Mouse (Mus musculus): Measurements from ENCODE around the gene Sppl2c. TPM values are rescaled to one million over a fixed set of nuclear protein-coding genes. Genes with fewer than 3 reads are reported as not detected.

The Sppl2c gene
- polyA plus RNA-seq, 1 experiment from 2014 or later = not detected

DNA sequence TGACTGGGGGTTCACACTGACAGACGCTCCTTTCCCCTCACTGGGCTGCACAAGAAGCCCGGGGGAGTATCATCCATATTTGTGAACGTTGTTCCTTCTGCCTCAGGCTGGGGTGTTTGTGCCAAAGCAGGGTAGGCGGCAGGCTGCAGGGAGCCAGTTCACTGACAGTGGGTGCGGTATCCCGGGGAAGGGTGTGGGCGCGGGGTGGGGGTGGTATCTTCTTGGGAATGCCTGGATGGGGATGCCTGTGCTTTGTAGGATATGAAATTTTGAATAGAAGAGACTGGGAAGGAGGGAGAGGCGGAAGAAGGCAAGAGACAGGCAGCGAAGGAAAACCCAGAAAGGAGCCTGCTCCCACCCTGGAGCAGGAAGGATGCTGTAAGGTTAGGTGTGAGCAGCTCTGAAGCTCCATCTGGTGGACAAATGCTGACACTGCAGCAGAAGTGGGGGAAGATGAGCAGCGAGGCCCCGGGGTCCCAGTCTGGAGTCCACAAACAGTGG lies 14.8 kb upstream of the Sppl2c start:
- Histone ChIP-seq H3K9me3 (ENCODE audit: control insufficient read depth, low read length) (no peaks in the 10 kb centered on the region), H3K27ac (replicated peaks in 1 of 2; ENCODE audit: control insufficient read depth in 1 of 2, insufficient read depth in 1 of 2, low read depth in 2 of 2, low read length in 2 of 2) (no peak overlapping the region), H3K4me2 (ENCODE audit: low read length) (no peak overlapping the region), H3K9ac (ENCODE audit: low read length) (no peak overlapping the region), H3K4me3 (ENCODE audit: control insufficient read depth in 1 of 2, insufficient read depth in 1 of 2, low read depth in 1 of 2, low read length in 2 of 2) (no peak overlapping the region), H3K4me1 (ENCODE audit: control insufficient read depth in 2 of 2, insufficient read depth in 2 of 2, low read length in 2 of 2) (no peaks in the 10 kb centered on the region), H3K36me3 (ENCODE audit: control insufficient read depth, insufficient read depth, low read length) (no peaks in the 10 kb centered on the region), H3K27me3 (ENCODE audit: control insufficient read depth, insufficient read depth, low read length) (peaks cover 16% of the 10 kb centered on the region)
- WGBS = 39% methylated on average over 12 of the region's 12 CpGs
- no peak for ATAC-seq (ENCODE audit: insufficient number of reproducible peaks, insufficient read depth, low FRiP score, low read depth)

DNA sequence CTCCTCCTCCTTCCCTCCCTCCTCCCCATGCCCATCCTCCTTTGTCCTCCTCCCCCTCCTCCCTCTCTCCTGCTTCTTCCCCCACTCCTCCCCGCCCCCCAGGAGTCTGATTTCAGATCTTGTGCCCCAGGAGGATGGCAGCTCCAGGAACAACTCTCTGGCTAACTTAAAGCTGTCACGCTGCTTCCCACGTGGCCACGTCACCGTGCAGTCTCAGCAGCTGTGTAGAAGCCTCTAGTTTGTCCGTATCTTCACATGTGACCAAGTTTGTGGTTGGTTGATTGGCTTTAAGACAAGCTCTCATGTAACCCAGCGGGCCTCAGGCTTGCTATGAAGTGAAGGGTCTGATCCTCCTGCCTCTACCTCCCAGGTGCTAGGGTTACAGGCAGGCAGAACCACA lies 7.2 kb upstream of the Sppl2c start:
- Histone ChIP-seq H3K27ac (replicated peaks in 1 of 2; ENCODE audit: control insufficient read depth in 1 of 2, insufficient read depth in 1 of 2, low read depth in 2 of 2, low read length in 2 of 2) (no peak overlapping the region), H3K36me3 (ENCODE audit: control insufficient read depth, insufficient read depth, low read length) (no peaks in the 10 kb centered on the region), H3K9me3 (ENCODE audit: control insufficient read depth, low read length) (no peaks in the 10 kb centered on the region), H3K4me3 (ENCODE audit: control insufficient read depth in 1 of 2, insufficient read depth in 1 of 2, low read depth in 1 of 2, low read length in 2 of 2) (no peak overlapping the region), H3K9ac (ENCODE audit: low read length) (no peak overlapping the region), H3K27me3 (ENCODE audit: control insufficient read depth, insufficient read depth, low read length) (peaks cover 7% of the 10 kb centered on the region; the same call in 1 of the 2 replicates), H3K4me1 (ENCODE audit: control insufficient read depth in 2 of 2, insufficient read depth in 2 of 2, low read length in 2 of 2) (no peaks in the 10 kb centered on the region), H3K4me2 (ENCODE audit: low read length) (no peak overlapping the region)
- WGBS = 30% methylated on average over 7 of the region's 7 CpGs
- ATAC-seq (ENCODE audit: insufficient number of reproducible peaks, insufficient read depth, low FRiP score, low read depth) = no peak

DNA sequence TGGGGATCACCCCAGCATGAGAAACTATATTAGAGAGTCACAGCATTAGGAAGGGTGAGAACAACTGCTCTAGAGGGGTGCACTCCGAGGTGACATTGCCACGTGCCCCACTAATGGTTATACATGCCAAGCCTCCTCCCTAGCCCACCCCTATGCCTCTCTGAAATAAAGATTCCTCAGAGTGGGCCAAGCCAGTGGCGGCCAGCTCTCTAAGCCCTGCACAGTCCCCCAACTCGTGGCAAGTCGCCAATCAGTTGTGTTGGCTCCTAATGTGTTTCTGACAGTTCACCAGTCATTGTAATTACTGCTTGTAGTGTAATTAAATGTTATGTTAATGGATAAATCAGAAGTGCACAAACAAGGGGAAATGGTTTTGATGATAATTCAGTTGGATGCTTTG lies 6.3 kb upstream of the Sppl2c start:
- no peak overlapping the region for H3K4me2 ChIP-seq (ENCODE audit: low read length)
- no peak overlapping the region for H3K9ac ChIP-seq (ENCODE audit: low read length)
- no peak overlapping the region for H3K27ac ChIP-seq (replicated peaks in 1 of 2; ENCODE audit: control insufficient read depth in 1 of 2, insufficient read depth in 1 of 2, low read depth in 2 of 2, low read length in 2 of 2)
- H3K9me3 ChIP-seq (ENCODE audit: control insufficient read depth, low read length) = no peaks in the 10 kb centered on the region
- no peaks in the 10 kb centered on the region for H3K36me3 ChIP-seq (ENCODE audit: control insufficient read depth, insufficient read depth, low read length)
- peaks cover 9% of the 10 kb centered on the region; the same call in 1 of the 2 replicates for H3K27me3 ChIP-seq (ENCODE audit: control insufficient read depth, insufficient read depth, low read length)
- H3K4me3 ChIP-seq (ENCODE audit: control insufficient read depth in 1 of 2, insufficient read depth in 1 of 2, low read depth in 1 of 2, low read length in 2 of 2) = no peak overlapping the region
- H3K4me1 ChIP-seq (ENCODE audit: control insufficient read depth in 2 of 2, insufficient read depth in 2 of 2, low read length in 2 of 2) = no peaks in the 10 kb centered on the region
- WGBS = 60% methylated on average over 5 of the region's 5 CpGs
- ATAC-seq (ENCODE audit: insufficient number of reproducible peaks, insufficient read depth, low FRiP score, low read depth) = no peak

DNA sequence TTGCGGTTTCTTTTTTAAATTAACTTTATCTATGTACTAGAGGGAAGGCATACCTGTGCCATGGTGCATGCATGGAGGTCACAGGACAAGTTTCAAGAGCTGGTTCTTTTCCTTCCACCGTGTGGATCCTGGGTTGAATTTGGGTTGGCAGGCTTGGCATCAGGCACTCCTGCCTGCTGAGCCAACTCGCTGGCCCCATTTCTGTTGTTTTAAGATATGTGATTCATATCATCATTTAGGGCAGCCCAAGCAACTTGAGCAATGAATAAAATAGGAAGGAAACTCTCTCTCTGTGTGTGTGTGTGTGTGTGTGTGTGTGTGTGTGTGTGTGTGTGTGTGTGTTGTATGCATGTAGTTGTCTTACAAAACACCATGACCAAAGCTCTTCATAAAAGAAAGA lies 4.0 kb upstream of the Sppl2c start:
- 0 out of 2 replicates have a peak, but pooled peaks cover 3% of the 10 kb centered on the region for H3K27me3 ChIP-seq (ENCODE audit: control insufficient read depth, insufficient read depth, low read length)
- ATAC-seq (ENCODE audit: insufficient number of reproducible peaks, insufficient read depth, low FRiP score, low read depth) = no peak
- H3K9ac ChIP-seq (ENCODE audit: low read length) = no peak overlapping the region
- WGBS = 71% methylated on average over 3 of the region's 3 CpGs
- H3K27ac ChIP-seq (replicated peaks in 1 of 2; ENCODE audit: control insufficient read depth in 1 of 2, insufficient read depth in 1 of 2, low read depth in 2 of 2, low read length in 2 of 2) = no peak overlapping the region
- no peak overlapping the region for H3K4me3 ChIP-seq (ENCODE audit: control insufficient read depth in 1 of 2, insufficient read depth in 1 of 2, low read depth in 1 of 2, low read length in 2 of 2)
- H3K9me3 ChIP-seq (ENCODE audit: control insufficient read depth, low read length) = no peaks in the 10 kb centered on the region
- no peaks in the 10 kb centered on the region for H3K4me1 ChIP-seq (ENCODE audit: control insufficient read depth in 2 of 2, insufficient read depth in 2 of 2, low read length in 2 of 2)
- H3K4me2 ChIP-seq (ENCODE audit: low read length) = no peak overlapping the region
- no peaks in the 10 kb centered on the region for H3K36me3 ChIP-seq (ENCODE audit: control insufficient read depth, insufficient read depth, low read length)

GRCm38 (mm10) chr11:104186837-104187150 lies 667 bp downstream of the Sppl2c start:
- H3K9ac ChIP-seq (ENCODE audit: low read length) = no peak overlapping the region
- ATAC-seq (ENCODE audit: insufficient number of reproducible peaks, insufficient read depth, low FRiP score, low read depth) = no peak
- no peaks in the 10 kb centered on the region for H3K36me3 ChIP-seq (ENCODE audit: control insufficient read depth, insufficient read depth, low read length)
- H3K4me2 ChIP-seq (ENCODE audit: low read length) = no peak overlapping the region
- no peaks in the 10 kb centered on the region for H3K4me1 ChIP-seq (ENCODE audit: control insufficient read depth in 2 of 2, insufficient read depth in 2 of 2, low read length in 2 of 2)
- H3K9me3 ChIP-seq (ENCODE audit: control insufficient read depth, low read length) = no peaks in the 10 kb centered on the region
- H3K27ac ChIP-seq (replicated peaks in 1 of 2; ENCODE audit: control insufficient read depth in 1 of 2, insufficient read depth in 1 of 2, low read depth in 2 of 2, low read length in 2 of 2) = no peak overlapping the region
- 83% methylated on average over 9 of the region's 9 CpGs for WGBS
- H3K4me3 ChIP-seq (ENCODE audit: control insufficient read depth in 1 of 2, insufficient read depth in 1 of 2, low read depth in 1 of 2, low read length in 2 of 2) = no peak overlapping the region
- H3K27me3 ChIP-seq (ENCODE audit: control insufficient read depth, insufficient read depth, low read length) = 0 out of 2 replicates have a peak, but pooled peaks cover 3% of the 10 kb centered on the region

GRCm38 (mm10) chr11:104187766-104188165 lies 1.6 kb downstream of the Sppl2c start:
- 85% methylated on average over 10 of the region's 10 CpGs for WGBS

GRCm38 (mm10) chr11:104190008-104190407 lies 3.9 kb downstream of the Sppl2c start:
- Histone ChIP-seq H3K36me3 (ENCODE audit: control insufficient read depth, insufficient read depth, low read length) (no peaks in the 10 kb centered on the region), H3K4me2 (ENCODE audit: low read length) (no peak overlapping the region), H3K27ac (replicated peaks in 1 of 2; ENCODE audit: control insufficient read depth in 1 of 2, insufficient read depth in 1 of 2, low read depth in 2 of 2, low read length in 2 of 2) (no peak overlapping the region), H3K27me3 (ENCODE audit: control insufficient read depth, insufficient read depth, low read length) (no peaks in the 10 kb centered on the region), H3K4me3 (ENCODE audit: control insufficient read depth in 1 of 2, insufficient read depth in 1 of 2, low read depth in 1 of 2, low read length in 2 of 2) (no peak overlapping the region), H3K4me1 (ENCODE audit: control insufficient read depth in 2 of 2, insufficient read depth in 2 of 2, low read length in 2 of 2) (no peaks in the 10 kb centered on the region), H3K9ac (ENCODE audit: low read length) (no peak overlapping the region), H3K9me3 (ENCODE audit: control insufficient read depth, low read length) (no peaks in the 10 kb centered on the region)
- no peak for ATAC-seq (ENCODE audit: insufficient number of reproducible peaks, insufficient read depth, low FRiP score, low read depth)
- WGBS = 68% methylated on average over 2 of the region's 2 CpGs

More at GRCm38 (mm10) chr11:104187766-104188165, 1.6 kb downstream of the Sppl2c start:
- Histone ChIP-seq H3K4me3 (ENCODE audit: control insufficient read depth in 1 of 2, insufficient read depth in 1 of 2, low read depth in 1 of 2, low read length in 2 of 2) (no peak overlapping the region), H3K27ac (replicated peaks in 1 of 2; ENCODE audit: control insufficient read depth in 1 of 2, insufficient read depth in 1 of 2, low read depth in 2 of 2, low read length in 2 of 2) (no peak overlapping the region), H3K36me3 (ENCODE audit: control insufficient read depth, insufficient read depth, low read length) (no peaks in the 10 kb centered on the region), H3K4me1 (ENCODE audit: control insufficient read depth in 2 of 2, insufficient read depth in 2 of 2, low read length in 2 of 2) (no peaks in the 10 kb centered on the region), H3K27me3 (ENCODE audit: control insufficient read depth, insufficient read depth, low read length) (0 out of 2 replicates have a peak, but pooled peaks cover 3% of the 10 kb centered on the region), H3K9me3 (ENCODE audit: control insufficient read depth, low read length) (no peaks in the 10 kb centered on the region), H3K4me2 (ENCODE audit: low read length) (no peak overlapping the region), H3K9ac (ENCODE audit: low read length) (no peak overlapping the region)
- no peak for ATAC-seq (ENCODE audit: insufficient number of reproducible peaks, insufficient read depth, low FRiP score, low read depth)

DNA sequence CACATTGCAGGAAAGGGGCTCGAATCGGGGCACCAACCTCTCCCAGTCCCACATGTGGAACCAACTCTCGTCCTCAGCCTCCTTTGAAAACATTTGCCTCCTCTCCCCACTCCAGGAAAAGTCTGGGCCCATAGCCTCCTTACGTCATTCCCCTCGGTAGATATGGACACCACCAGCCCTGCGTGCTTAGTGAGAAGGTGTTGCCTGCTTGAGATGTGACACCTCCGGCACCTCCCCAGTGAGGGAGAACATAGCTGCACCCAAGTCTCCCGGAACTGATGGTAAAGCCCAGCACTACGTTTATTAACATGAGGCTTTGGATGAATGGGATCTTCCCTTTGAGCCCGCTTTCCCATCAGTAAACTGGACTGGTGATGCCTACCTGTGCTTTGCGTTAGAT lies 9.3 kb downstream of the Sppl2c start:
- H3K4me1 ChIP-seq (ENCODE audit: control insufficient read depth in 2 of 2, insufficient read depth in 2 of 2, low read length in 2 of 2) = no peaks in the 10 kb centered on the region
- H3K36me3 ChIP-seq (ENCODE audit: control insufficient read depth, insufficient read depth, low read length) = no peaks in the 10 kb centered on the region
- ATAC-seq (ENCODE audit: insufficient number of reproducible peaks, insufficient read depth, low FRiP score, low read depth) = no peak
- H3K4me2 ChIP-seq (ENCODE audit: low read length) = no peak overlapping the region
- H3K27ac ChIP-seq (replicated peaks in 1 of 2; ENCODE audit: control insufficient read depth in 1 of 2, insufficient read depth in 1 of 2, low read depth in 2 of 2, low read length in 2 of 2) = no peak overlapping the region
- H3K9ac ChIP-seq (ENCODE audit: low read length) = no peak overlapping the region
- WGBS = 58% methylated on average over 11 of the region's 11 CpGs
- no peak overlapping the region for H3K4me3 ChIP-seq (ENCODE audit: control insufficient read depth in 1 of 2, insufficient read depth in 1 of 2, low read depth in 1 of 2, low read length in 2 of 2)
- H3K27me3 ChIP-seq (ENCODE audit: control insufficient read depth, insufficient read depth, low read length) = peaks cover 13% of the 10 kb centered on the region
- no peaks in the 10 kb centered on the region for H3K9me3 ChIP-seq (ENCODE audit: control insufficient read depth, low read length)

Data from heart, embryonic 14.5 days (tissue).